Mouse (Mus musculus): ENCODE results near the gene Gm10134.

DNA sequence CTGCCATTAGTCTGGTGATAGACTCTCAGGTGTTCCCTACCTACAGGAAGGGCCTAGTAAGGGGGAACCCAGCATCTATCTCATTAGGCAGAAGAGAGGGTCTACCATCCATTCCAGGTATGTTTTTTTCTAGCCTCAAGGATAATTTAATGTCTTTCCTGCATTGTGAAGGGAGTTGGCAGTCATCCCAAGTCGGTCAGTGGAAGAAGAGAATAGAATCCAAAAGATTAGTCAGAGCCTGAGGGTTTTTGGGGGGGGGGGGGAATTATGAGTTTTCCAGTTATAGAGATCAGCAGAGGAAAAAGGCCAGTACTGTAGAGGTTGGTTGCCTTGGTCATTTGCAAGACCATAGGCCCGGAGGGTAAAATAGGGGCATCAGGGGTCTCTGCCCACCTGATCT is 11.4 kb upstream of the Gm10134 start:
- no peak for TF ChIP-seq CTCF (IDR thresholded peaks at IDR 0.05; ENCODE audit: control insufficient read depth, insufficient read depth, low read length)
- TF ChIP-seq POLR2A (IDR thresholded peaks at IDR 0.05; ENCODE audit: borderline replicate concordance, control insufficient read depth, low read depth, low read length), result no peak

Data from bone marrow, adult 2 months (tissue).